14 mouse cellular contexts compared by ENCODE assay signal in genomic region chr19:39785458-39785857, GRCm38 (mm10). TPM values are rescaled to one million over a fixed set of nuclear protein-coding genes. Genes with fewer than 3 reads are reported as not detected.
"Had no signal": no experiment of that assay in that cellular context is flagged by ENCODE, and none has a peak within 500 bp of the region (broad histone marks: within the 10 kb centered on the region; RNA-seq: fewer than 3 reads in every experiment).

No protein-coding gene starts in this region.

RNA-seq across cellular contexts. Expression of gene Cyp2c40, which starts 27.2 kb away (rescaled TPM):
- polyA plus RNA-seq: lung, embryonic 14.5 days; lung, embryonic 16.5 days; midbrain, embryonic 10.5 days; midbrain, embryonic 12.5 days; midbrain, embryonic 14.5 days; midbrain, embryonic 16.5 days; myocyte; neural tube, embryonic 11.5 days; neural tube, embryonic 13.5 days; neural tube, embryonic 15.5 days; small intestine, adult 2 months; stomach, embryonic 14.5 days; stomach, embryonic 16.5 days; thymus, postnatal 0 days had no signal

RNA-seq across cellular contexts. Expression of gene Cyp2c68, which starts 44.6 kb away (rescaled TPM):
- polyA plus RNA-seq: lung, embryonic 14.5 days; midbrain, embryonic 10.5 days; midbrain, embryonic 12.5 days; midbrain, embryonic 14.5 days; midbrain, embryonic 16.5 days; myocyte; neural tube, embryonic 11.5 days; thymus, postnatal 0 days had no signal
